Mouse (Mus musculus): ENCODE measurements around the gene Gnai3. TPM values are rescaled to one million over a fixed set of nuclear protein-coding genes. Genes with fewer than 3 reads are reported as not detected.

The Gnai3 gene
- polyA plus RNA-seq, 1 experiment from 2014 or later: 108 TPM

DNA sequence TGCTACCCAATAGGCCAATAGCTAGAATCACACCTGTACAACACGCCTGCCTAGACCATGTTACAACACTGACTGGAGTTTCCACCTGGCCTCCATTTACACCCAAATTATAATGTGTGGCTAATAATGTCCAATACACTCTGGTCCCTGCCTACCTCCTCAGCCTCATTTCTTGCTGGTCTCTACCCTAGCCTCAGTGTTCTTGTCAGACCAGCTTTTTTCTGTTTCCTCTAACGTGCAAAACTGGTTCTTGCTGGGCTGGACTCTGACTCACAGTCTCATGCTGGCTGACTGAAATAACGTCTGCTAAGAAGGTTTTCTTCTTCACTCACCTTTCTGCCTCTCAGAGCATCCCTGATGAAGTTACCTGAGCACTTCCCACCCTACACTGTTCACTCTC is 19.6 kb downstream of the Gnai3 start:
- no peak overlapping the region for H3K9ac ChIP-seq (replicated peaks; ENCODE audit: low read depth, low read length)
- 95% methylated on average over 3 of the region's 3 CpGs for WGBS
- H3K9me3 ChIP-seq (ENCODE audit: control insufficient read depth, low read length): no peaks in the 10 kb centered on the region

GRCm38 (mm10) chr3:108124131-108124530 is 21.8 kb downstream of the Gnai3 start:
- H3K27ac ChIP-seq (ENCODE audit: low read depth, low read length): no peak overlapping the region
- no peak overlapping the region for H3K4me3 ChIP-seq (ENCODE audit: low read depth, low read length)
- no peaks in the 10 kb centered on the region for H3K27me3 ChIP-seq (ENCODE audit: control insufficient read depth, insufficient read depth, low read length)
- H3K4me1 ChIP-seq (ENCODE audit: control insufficient read depth, insufficient read depth, low read length): 0 out of 2 replicates have a peak, but pooled peaks cover 3% of the 10 kb centered on the region
- H3K9ac ChIP-seq (replicated peaks; ENCODE audit: low read depth, low read length): no peak overlapping the region
- peaks cover 13% of the 10 kb centered on the region for H3K36me3 ChIP-seq (ENCODE audit: control insufficient read depth, insufficient read depth, low read length)
- ATAC-seq (ENCODE audit: low read depth): no peak
- H3K9me3 ChIP-seq (ENCODE audit: control insufficient read depth, low read length): no peaks in the 10 kb centered on the region
- no peak overlapping the region for H3K4me2 ChIP-seq (ENCODE audit: low read depth, low read length)
- 92% methylated on average over 1 of the region's 1 CpGs for WGBS

More for the DNA sequence above, 19.6 kb downstream of the Gnai3 start:
- 0 out of 2 replicates have a peak, but pooled peaks cover 3% of the 10 kb centered on the region for H3K4me1 ChIP-seq (ENCODE audit: control insufficient read depth, insufficient read depth, low read length)
- H3K4me2 ChIP-seq (ENCODE audit: low read depth, low read length): no peak overlapping the region
- no peak overlapping the region for H3K4me3 ChIP-seq (ENCODE audit: low read depth, low read length)
- no peaks in the 10 kb centered on the region for H3K27me3 ChIP-seq (ENCODE audit: control insufficient read depth, insufficient read depth, low read length)
- H3K36me3 ChIP-seq (ENCODE audit: control insufficient read depth, insufficient read depth, low read length): peaks cover 10% of the 10 kb centered on the region; the same call in 1 of the 2 replicates
- no peak for ATAC-seq (ENCODE audit: low read depth)
- H3K27ac ChIP-seq (ENCODE audit: low read depth, low read length): no peak overlapping the region

- no peak overlapping the region for H3K27ac ChIP-seq (ENCODE audit: low read depth, low read length)
- H3K9ac ChIP-seq (replicated peaks; ENCODE audit: low read depth, low read length): no peak overlapping the region
- H3K4me2 ChIP-seq (ENCODE audit: low read depth, low read length): no peak overlapping the region
- ATAC-seq (ENCODE audit: low read depth): no peak
- H3K36me3 ChIP-seq (ENCODE audit: control insufficient read depth, insufficient read depth, low read length): peaks cover 13% of the 10 kb centered on the region
- 92% methylated on average over 5 of the region's 5 CpGs for WGBS
- H3K9me3 ChIP-seq (ENCODE audit: control insufficient read depth, low read length): no peaks in the 10 kb centered on the region
- H3K27me3 ChIP-seq (ENCODE audit: control insufficient read depth, insufficient read depth, low read length): no peaks in the 10 kb centered on the region
- H3K4me3 ChIP-seq (ENCODE audit: low read depth, low read length): no peak overlapping the region
- H3K4me1 ChIP-seq (ENCODE audit: control insufficient read depth, insufficient read depth, low read length): no peaks in the 10 kb centered on the region
Measured at GRCm38 (mm10) chr3:108123242-108123641, 22.7 kb downstream of the Gnai3 start.

DNA sequence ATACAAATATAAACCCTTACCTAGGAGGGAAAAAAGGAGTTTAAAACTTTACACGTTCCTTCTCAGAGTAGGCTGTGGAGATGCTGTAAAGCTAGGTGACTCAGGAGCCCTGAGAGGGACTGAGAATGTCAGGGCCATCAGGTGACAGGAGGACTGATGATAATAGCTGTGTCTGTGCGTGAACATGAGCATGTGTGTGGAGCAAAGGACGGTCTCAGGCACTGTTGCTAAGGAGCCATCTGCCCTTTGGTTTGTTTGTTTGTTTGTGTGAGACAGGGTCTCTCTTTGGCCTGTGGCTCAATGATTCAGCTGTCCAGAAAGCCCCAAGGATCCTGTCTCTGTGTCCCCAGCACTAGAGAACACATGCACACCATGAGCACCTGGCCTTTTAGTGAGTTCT is 24.8 kb downstream of the Gnai3 start:
- H3K36me3 ChIP-seq (ENCODE audit: control insufficient read depth, insufficient read depth, low read length): peaks cover 24% of the 10 kb centered on the region
- no peak for ATAC-seq (ENCODE audit: low read depth)

GRCm38 (mm10) chr3:108117465-108117864 is 28.5 kb downstream of the Gnai3 start:
- Histone ChIP-seq H3K4me3 (ENCODE audit: low read depth, low read length) (no peak overlapping the region), H3K27ac (ENCODE audit: low read depth, low read length) (no peak overlapping the region), H3K9ac (replicated peaks; ENCODE audit: low read depth, low read length) (no peak overlapping the region), H3K27me3 (ENCODE audit: control insufficient read depth, insufficient read depth, low read length) (no peaks in the 10 kb centered on the region), H3K4me2 (ENCODE audit: low read depth, low read length) (no peak overlapping the region), H3K36me3 (ENCODE audit: control insufficient read depth, insufficient read depth, low read length) (peaks cover 23% of the 10 kb centered on the region), H3K4me1 (ENCODE audit: control insufficient read depth, insufficient read depth, low read length) (no peaks in the 10 kb centered on the region), H3K9me3 (ENCODE audit: control insufficient read depth, low read length) (no peaks in the 10 kb centered on the region)
- 97% methylated on average over 6 of the region's 6 CpGs for WGBS
- ATAC-seq (ENCODE audit: low read depth): no peak

More for the DNA sequence above, 24.8 kb downstream of the Gnai3 start:
- WGBS: 72% methylated on average over 3 of the region's 3 CpGs
- no peak overlapping the region for H3K4me2 ChIP-seq (ENCODE audit: low read depth, low read length)
- no peak overlapping the region for H3K27ac ChIP-seq (ENCODE audit: low read depth, low read length)
- no peak overlapping the region for H3K9ac ChIP-seq (replicated peaks; ENCODE audit: low read depth, low read length)
- H3K4me3 ChIP-seq (ENCODE audit: low read depth, low read length): no peak overlapping the region
- H3K9me3 ChIP-seq (ENCODE audit: control insufficient read depth, low read length): no peaks in the 10 kb centered on the region
- no peaks in the 10 kb centered on the region for H3K27me3 ChIP-seq (ENCODE audit: control insufficient read depth, insufficient read depth, low read length)
- no peaks in the 10 kb centered on the region for H3K4me1 ChIP-seq (ENCODE audit: control insufficient read depth, insufficient read depth, low read length)

DNA sequence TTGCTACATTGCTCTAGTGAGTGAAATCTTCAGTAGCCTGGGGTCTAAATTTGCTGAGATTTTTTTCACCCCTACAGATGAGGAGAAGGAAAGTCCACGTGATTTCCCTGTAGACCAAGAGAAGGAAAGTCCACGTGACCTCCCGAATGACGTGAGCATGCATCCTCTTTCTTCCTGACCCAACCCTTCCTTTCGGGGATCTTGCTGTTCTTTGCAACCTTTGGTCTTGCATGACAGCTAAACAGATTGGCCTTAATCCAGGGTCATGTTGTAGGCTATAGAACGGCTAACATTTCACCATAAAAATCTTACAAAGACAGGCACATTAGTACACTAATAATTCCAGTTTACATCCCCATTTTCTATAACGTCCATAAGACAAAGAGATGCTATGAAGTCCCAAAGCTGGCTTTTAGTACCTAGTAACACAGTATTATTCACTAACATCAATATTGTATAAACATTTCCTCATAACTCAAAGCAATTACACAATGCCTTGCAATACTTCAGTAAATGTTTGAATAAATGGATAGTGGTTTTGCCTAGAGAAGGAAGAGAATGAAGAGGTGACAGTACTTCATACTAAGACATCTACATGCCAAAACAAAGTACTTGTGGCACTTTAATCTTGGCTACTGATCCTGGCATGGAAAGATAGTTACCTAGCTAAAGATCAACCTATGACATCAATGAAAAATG is 32.2 kb downstream of the Gnai3 start:
- H3K27ac ChIP-seq (ENCODE audit: low read depth, low read length): no peak overlapping the region
- ATAC-seq (ENCODE audit: low read depth): no peak

DNA sequence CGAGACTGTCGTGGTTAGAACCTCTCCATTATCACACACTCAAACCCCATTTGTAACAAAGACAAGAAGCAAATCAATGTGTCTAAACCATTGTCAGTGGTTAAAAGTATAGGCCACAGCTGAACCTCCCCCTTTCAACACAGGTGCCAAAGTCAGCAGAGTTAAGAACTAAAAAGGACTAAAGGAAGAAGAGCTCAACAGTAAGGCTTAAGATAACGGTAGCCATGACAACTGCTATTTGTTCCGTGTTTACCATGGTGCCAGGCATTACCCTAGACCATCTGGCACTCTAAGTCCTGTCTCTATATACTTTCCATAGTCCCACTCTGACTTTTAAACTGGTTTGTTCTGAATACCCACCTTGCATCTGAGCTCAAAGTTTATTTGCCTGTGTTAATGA is 33.3 kb downstream of the Gnai3 start:
- Histone ChIP-seq H3K36me3 (ENCODE audit: control insufficient read depth, insufficient read depth, low read length) (peaks cover 43% of the 10 kb centered on the region), H3K9ac (replicated peaks; ENCODE audit: low read depth, low read length) (no peak overlapping the region), H3K27ac (ENCODE audit: low read depth, low read length) (no peak overlapping the region), H3K4me3 (ENCODE audit: low read depth, low read length) (no peak overlapping the region), H3K27me3 (ENCODE audit: control insufficient read depth, insufficient read depth, low read length) (no peaks in the 10 kb centered on the region), H3K9me3 (ENCODE audit: control insufficient read depth, low read length) (no peaks in the 10 kb centered on the region), H3K4me1 (ENCODE audit: control insufficient read depth, insufficient read depth, low read length) (no peaks in the 10 kb centered on the region), H3K4me2 (ENCODE audit: low read depth, low read length) (no peak overlapping the region)
- no peak for ATAC-seq (ENCODE audit: low read depth)
- 67% methylated on average over 4 of the region's 4 CpGs for WGBS

More for the DNA sequence above, 32.2 kb downstream of the Gnai3 start:
- H3K36me3 ChIP-seq (ENCODE audit: control insufficient read depth, insufficient read depth, low read length): peaks cover 37% of the 10 kb centered on the region
- H3K4me3 ChIP-seq (ENCODE audit: low read depth, low read length): no peak overlapping the region
- H3K4me1 ChIP-seq (ENCODE audit: control insufficient read depth, insufficient read depth, low read length): no peaks in the 10 kb centered on the region
- H3K9me3 ChIP-seq (ENCODE audit: control insufficient read depth, low read length): no peaks in the 10 kb centered on the region
- 88% methylated on average over 7 of the region's 7 CpGs for WGBS
- no peak overlapping the region for H3K4me2 ChIP-seq (ENCODE audit: low read depth, low read length)
- H3K27me3 ChIP-seq (ENCODE audit: control insufficient read depth, insufficient read depth, low read length): no peaks in the 10 kb centered on the region
- no peak overlapping the region for H3K9ac ChIP-seq (replicated peaks; ENCODE audit: low read depth, low read length)

DNA sequence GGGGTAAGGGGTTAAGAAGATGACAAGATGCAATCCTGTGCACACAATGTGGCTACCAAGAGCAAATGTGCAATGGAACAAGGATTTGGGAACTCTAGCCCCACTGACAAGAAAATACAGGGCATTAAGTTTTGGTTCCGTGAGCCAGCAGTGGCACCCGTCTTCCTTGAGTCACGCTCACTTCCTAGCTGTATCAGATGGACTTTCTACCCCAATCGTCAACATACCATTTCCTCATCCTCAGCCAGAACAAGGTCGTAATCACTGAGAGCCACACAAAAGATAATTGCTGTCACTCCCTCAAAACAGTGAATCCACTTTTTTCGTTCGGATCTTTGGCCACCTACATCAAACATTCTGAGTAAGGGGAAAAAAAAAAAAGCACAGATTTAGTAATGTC is 33.7 kb downstream of the Gnai3 start:
- Histone ChIP-seq H3K9me3 (ENCODE audit: control insufficient read depth, low read length) (no peaks in the 10 kb centered on the region), H3K4me1 (ENCODE audit: control insufficient read depth, insufficient read depth, low read length) (no peaks in the 10 kb centered on the region), H3K27ac (ENCODE audit: low read depth, low read length) (no peak overlapping the region), H3K36me3 (ENCODE audit: control insufficient read depth, insufficient read depth, low read length) (peaks cover 40% of the 10 kb centered on the region), H3K4me3 (ENCODE audit: low read depth, low read length) (no peak overlapping the region), H3K27me3 (ENCODE audit: control insufficient read depth, insufficient read depth, low read length) (no peaks in the 10 kb centered on the region), H3K4me2 (ENCODE audit: low read depth, low read length) (no peak overlapping the region), H3K9ac (replicated peaks; ENCODE audit: low read depth, low read length) (no peak overlapping the region)
- WGBS: 79% methylated on average over 7 of the region's 7 CpGs
- ATAC-seq (ENCODE audit: low read depth): no peak

GRCm38 (mm10) chr3:108111320-108111719 is 34.6 kb downstream of the Gnai3 start:
- 88% methylated on average over 5 of the region's 5 CpGs for WGBS
- no peaks in the 10 kb centered on the region for H3K4me1 ChIP-seq (ENCODE audit: control insufficient read depth, insufficient read depth, low read length)
- H3K9me3 ChIP-seq (ENCODE audit: control insufficient read depth, low read length): no peaks in the 10 kb centered on the region
- no peak for ATAC-seq (ENCODE audit: low read depth)
- H3K9ac ChIP-seq (replicated peaks; ENCODE audit: low read depth, low read length): no peak overlapping the region
- no peak overlapping the region for H3K27ac ChIP-seq (ENCODE audit: low read depth, low read length)
- H3K27me3 ChIP-seq (ENCODE audit: control insufficient read depth, insufficient read depth, low read length): no peaks in the 10 kb centered on the region
- H3K36me3 ChIP-seq (ENCODE audit: control insufficient read depth, insufficient read depth, low read length): peaks cover 33% of the 10 kb centered on the region
- no peak overlapping the region for H3K4me3 ChIP-seq (ENCODE audit: low read depth, low read length)
- no peak overlapping the region for H3K4me2 ChIP-seq (ENCODE audit: low read depth, low read length)

Data from neural tube, embryonic 14.5 days (tissue).